Mouse (Mus musculus) CD4-positive helper T cell, adult 2 months (primary cell): ENCODE data around the gene Paqr5.
A peak's percentile ranks its signal among the peaks of the same experiment; 100 is the strongest.

ENCODE experiments used
- DNase-seq: peaks from one replicate; pipeline ENCODE4 v3.0.0-alpha.2; 2012; ENCODE audit warnings: low read depth, missing footprints, low spot score

Paqr5 gene

DNA sequence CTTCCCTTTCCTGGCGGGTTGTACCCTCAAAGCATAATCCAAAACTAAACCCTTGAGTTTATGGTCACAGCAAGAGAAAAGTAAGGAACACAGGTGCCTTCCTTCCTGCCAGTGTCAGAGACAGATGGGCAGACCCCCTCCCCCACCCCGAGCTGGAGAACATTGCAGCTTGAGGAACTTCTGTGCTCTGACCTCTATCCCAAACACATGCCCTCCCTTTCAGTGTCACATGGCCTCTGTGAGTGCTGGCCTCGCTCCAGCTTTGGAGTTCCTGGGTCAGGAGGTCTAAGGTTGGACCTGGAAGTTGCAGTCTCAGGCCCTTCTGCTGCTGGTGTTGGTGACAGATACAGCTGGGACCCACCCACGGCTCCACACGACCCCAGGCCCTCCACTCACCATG lies 65.9 kb downstream of the Paqr5 start:
- no peak for DNase-seq

DNA sequence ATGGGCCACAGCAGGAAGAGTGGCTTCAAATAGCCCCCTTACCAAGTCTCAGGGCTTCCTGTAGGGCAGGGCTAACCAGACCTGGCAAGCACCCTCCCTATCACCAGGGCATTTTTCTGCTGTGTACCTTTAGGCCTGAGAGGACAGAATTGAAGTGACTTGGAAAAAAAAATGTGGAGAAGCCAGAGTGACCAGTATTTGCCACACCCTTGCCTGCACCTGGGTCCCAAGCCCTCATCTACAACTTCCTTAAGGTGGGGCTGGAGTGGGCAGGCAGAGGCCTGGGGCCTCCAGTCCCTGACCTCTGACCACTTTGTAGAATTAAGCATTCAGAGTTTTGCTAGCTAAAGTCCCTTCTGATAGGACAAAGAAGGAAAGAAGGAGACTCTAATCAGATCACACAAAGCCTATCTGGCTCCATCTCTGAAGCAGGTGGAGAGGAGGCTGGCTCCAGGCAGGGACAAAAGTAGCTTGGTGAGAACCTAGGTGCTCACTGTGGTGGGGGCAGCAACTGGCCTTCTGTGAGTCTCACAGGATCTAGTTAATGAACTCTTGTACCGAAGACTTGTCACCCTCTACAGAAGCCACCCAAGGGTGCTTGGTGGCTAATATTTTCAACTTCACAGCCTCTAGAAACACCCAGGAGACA lies 66.6 kb downstream of the Paqr5 start:
- DNase-seq = no peak

DNA sequence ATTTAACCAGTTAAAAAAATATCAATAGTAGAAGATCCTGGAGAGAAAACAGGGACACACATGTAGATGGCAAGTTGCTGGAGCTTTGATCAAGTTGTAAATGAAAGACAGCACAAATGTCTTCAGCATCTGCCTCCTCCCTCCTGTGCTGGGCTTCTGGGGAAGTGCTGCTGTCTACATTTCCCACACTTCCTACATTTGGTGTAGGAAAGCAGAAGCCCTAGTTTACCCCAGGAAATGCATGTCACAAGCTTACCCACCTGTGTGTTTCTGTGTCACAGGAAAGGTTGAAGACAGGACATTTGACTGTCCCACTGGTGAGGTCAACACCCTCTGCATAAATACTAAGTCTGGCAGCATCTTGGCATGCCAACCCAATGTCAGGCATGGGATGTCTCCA lies 71.9 kb downstream of the Paqr5 start:
- DNase-seq = no peak

- no peak for DNase-seq
Observed at GRCm38 (mm10) chr9:61952241-61952640, 74.4 kb downstream of the Paqr5 start.

- DNase-seq = peak; percentile 87
Observed at GRCm38 (mm10) chr9:61947402-61948346, 79.0 kb downstream of the Paqr5 start.

GRCm38 (mm10) chr9:61946623-61947401 lies 79.8 kb downstream of the Paqr5 start, which contains the start of gene Kif23:
Kif23 (minus strand) TSS chr9:61946774.
- DNase-seq = peak; percentile 97

- no peak for DNase-seq
Observed at GRCm38 (mm10) chr9:61945973-61946611, 80.6 kb downstream of the Paqr5 start.

DNA sequence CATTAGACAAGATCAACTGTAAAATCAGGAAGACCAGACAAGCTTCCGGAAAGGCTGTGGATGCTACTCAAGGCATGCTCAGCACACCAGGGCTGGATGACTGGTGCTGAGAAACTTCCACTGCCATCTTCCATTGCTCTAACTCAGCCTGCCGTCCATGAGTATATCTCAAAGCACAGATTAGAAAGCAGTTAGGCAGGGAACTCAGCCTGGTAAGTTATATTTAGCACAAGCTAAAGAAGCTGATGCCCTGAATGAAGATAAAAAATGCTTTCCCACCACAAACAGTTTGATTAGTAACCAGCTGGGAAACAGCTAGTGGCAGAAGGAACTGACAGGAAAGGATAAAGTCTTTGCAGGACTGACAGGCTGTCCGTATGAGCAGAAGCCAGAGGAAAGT lies 85.6 kb downstream of the Paqr5 start:
- no peak for DNase-seq

DNA sequence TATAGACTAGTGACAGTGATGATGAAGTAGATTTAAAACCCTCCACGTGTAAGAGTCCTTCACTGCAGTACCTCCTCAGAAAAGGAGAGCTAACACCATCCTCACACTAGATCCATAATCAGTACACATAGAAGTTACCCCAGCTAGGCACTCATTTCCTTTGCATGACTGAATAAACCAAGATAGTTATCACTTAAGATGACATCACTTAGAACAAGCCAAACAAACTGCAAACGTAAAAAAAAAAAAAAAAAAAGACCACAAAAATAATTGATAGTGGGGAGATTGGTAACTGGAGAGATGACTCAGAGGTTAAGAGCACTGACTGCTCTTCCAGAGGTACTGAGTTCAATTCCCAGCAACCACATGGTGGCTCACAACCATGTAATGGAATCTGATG lies 93.3 kb downstream of the Paqr5 start:
- peak; percentile 73 for DNase-seq

DNA sequence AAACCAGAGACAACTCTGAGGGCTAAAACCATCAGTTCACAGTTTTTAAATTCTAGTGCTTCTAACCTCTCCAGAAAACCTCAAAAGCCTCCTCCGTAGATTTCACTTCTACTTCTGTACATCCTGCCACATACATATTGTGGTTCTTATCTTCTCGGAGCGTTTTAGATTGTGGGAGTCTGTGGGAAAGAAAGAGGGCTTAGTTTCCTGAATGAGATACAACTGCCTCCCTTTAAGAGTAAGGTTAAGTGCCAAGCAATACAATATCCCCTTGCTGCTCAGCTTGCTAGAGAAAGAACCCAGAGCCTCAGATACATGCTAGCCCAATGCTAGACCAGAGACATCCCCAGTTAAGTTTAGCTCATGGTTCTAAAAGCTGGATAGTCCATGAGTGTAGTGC lies 94.6 kb downstream of the Paqr5 start:
- peak; percentile 64 for DNase-seq

- peak; percentile 54 for DNase-seq
Observed at GRCm38 (mm10) chr9:61925086-61925660, 101.5 kb downstream of the Paqr5 start.

DNA sequence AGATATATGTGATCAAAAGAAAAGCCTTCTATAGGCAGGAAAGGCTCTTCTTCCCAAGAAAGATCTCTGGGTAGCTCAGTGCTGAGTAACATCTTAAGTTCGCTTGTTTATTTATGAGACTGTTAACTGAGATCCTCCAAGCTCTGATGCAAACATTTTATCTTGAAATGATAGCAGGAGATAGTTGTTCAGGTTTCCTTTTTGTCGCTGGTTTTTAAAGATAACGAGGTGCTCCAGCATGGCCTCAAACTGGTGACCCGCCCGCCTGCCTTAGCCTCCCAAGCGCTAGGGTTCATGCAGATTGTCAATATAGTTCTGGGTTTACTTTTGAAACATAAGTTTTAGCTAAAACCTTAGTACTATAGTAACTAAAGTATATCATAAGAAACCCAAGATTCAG lies 106.3 kb downstream of the Paqr5 start:
- DNase-seq = no peak

DNA sequence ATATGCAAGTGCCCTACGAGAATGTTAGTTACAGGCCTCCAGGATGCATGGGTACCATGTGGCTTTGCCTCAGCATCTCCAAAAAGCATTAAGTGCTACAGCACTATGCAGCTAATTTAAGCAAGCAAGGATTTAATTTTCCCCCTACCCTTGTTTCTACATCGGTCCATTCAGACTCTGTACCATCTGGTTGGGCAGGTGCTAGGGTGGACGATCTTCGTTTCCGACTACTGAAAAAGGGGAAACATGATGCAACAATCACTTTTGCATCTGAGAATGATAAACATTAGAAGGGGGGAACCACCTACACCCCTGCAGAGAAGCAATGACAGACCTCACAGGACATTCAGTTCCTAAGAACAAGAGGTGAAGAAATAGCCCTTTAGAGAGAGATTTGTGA lies 107.2 kb downstream of the Paqr5 start:
- DNase-seq = no peak

GRCm38 (mm10) chr9:61917436-61917835 lies 109.2 kb downstream of the Paqr5 start:
- DNase-seq = no peak

GRCm38 (mm10) chr9:61916986-61917385 lies 109.7 kb downstream of the Paqr5 start:
- no peak for DNase-seq

- no peak for DNase-seq
Observed at GRCm38 (mm10) chr9:61915393-61916005, 111.2 kb downstream of the Paqr5 start.

DNA sequence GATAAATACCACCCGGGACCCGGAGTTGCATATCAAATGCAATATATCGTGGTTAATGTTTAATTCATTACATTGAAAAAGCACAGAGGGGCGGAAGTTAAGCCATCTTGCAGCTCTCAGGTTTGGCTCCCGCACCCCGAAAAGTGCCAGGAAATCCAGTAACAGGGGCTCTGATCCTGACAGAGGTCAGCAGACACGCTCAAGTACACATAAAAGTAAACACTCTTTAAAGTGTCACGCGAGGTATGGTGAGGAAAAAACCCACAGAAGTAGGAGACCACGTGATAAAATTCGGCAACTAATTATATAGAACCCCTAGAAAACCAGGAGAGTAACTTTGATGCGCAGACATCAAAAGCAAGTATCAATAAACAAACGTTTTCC lies 111.7 kb downstream of the Paqr5 start:
- no peak for DNase-seq

- peak; percentile 97 for DNase-seq
Observed at GRCm38 (mm10) chr9:61914203-61914916, 112.3 kb downstream of the Paqr5 start, which contains the start of gene Rplp1. Rplp1 (minus strand) TSS chr9:61914542.

DNA sequence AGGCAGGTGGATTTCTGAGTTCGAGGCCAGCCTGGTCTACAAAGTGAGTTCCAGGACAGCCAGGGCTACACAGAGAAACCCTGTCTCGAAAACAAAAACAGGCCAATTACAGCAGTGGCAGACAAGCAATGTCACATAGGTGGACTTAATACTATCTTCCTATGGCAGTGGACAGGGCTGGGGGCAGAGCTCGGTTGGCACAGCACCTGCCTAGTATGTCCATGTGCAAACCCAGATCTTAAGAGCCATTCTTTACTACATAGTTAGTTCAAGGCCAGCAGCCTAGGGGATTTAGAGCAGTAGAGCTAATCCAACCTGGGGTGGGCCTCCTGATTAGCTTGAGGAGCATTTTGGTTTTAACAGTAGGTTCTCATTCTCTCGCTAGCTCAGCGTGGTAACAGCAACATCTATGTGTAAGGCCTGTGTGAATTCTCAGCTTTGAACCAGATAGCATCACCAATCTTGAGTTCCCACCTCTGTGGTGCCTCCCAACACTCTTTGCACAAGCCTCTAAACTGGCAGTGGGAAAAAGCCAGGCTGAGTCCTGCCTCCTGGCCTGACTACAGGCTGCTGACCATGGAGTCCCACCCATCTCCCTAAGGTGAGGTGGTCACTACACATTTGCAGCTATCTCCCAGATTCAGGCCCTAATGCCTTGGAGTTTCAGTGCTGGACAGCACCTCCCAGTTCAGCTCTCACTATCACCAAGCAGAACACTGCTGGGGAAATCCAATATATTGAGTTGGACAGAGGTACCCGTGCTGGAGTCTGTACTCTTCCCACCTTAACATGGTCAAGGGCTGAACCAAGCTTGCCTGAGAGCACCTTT lies 115.1 kb downstream of the Paqr5 start:
- DNase-seq = no peak
